Mouse (Mus musculus) stomach, embryonic 14.5 days (tissue): Measurements from ENCODE around the gene Ticam1. TPM values are rescaled to one million over a fixed set of nuclear protein-coding genes. Genes with fewer than 3 reads are reported as not detected.
A peak's percentile ranks its signal among the peaks of the same experiment; 100 is the strongest.

ENCODE experiments used
- ATAC-seq: fragments of 200-750 bp; cut with Nextera tagmentation; 2 replicates; pipeline ENCODE4 v1.8.0; 2017; ENCODE audit warnings: low read depth, moderate TSS enrichment; ENCODE audit not compliant: insufficient number of reproducible peaks, insufficient read depth, low FRiP score
- H3K27ac ChIP-seq: fragments of 300-500 bp; sonication (generic); 2 replicates; pipeline ENCODE4 v1.5.1; 2014; ENCODE audit warnings: mild to moderate bottlenecking, low read length, moderate library complexity, mixed read lengths
- H3K27me3 ChIP-seq: fragments of 300-500 bp; sonication (generic); 2 replicates; pipeline ENCODE4 v1.6.1; 2014; ENCODE audit warnings: low read length, control low read depth, mixed read lengths; ENCODE audit not compliant: control insufficient read depth, insufficient read depth
- H3K36me3 ChIP-seq: fragments of 300-500 bp; sonication (generic); 2 replicates; pipeline ENCODE4 v1.6.1; 2014; ENCODE audit warnings: mild to moderate bottlenecking, control low read depth, low read length, moderate library complexity, mixed read lengths; ENCODE audit not compliant: control insufficient read depth, insufficient read depth
- H3K4me1 ChIP-seq: fragments of 300-500 bp; sonication (generic); 2 replicates; pipeline ENCODE4 v1.6.1; 2014; ENCODE audit warnings: low read length, control low read depth, mixed read lengths; ENCODE audit not compliant: control insufficient read depth, insufficient read depth
- H3K4me2 ChIP-seq: fragments of 300-500 bp; sonication (generic); replicated peaks from 2 replicates; pipeline ENCODE4 v1.6.1; 2014; ENCODE audit warnings: low read depth, low read length, control low read depth
- H3K4me3 ChIP-seq: fragments of 300-500 bp; sonication (generic); 2 replicates; pipeline ENCODE4 v1.5.1; 2014; ENCODE audit warnings: low read depth, low read length, control low read depth
- H3K9ac ChIP-seq: fragments of 300-500 bp; sonication (generic); replicated peaks from 2 replicates; pipeline ENCODE4 v1.6.1; 2014; ENCODE audit warnings: low read depth, mild to moderate bottlenecking, control low read depth, low read length, moderate library complexity, mixed read lengths
- H3K9me3 ChIP-seq: fragments of 300-500 bp; sonication (generic); 2 replicates; pipeline ENCODE4 v1.6.1; 2016; ENCODE audit warnings: low read depth, low read length, control low read depth; ENCODE audit not compliant: control insufficient read depth
- WGBS: fragments of 180-500 bp; shearing (Covaris S2); extraction: QIAGEN DNeasy Blood & Tissue Kit; methylation state at CpG from one replicate; pipeline ENCODE4 v1.1.7; 2014; 5-methylcytosine and 5-hydroxymethylcytosine counted together
- polyA plus RNA-seq: library from polyadenylated mRNA; unstranded; fragments of >200 nt; fragmentation: Nextera tagmentation; extraction: Ambion mirVana; gene quantifications from 2 replicates; pipeline ENCODE4 v1.2.1, GENCODE M21; 2014

The Ticam1 gene
- 7.0 and 8.1 TPM in 2 replicates for polyA plus RNA-seq

DNA sequence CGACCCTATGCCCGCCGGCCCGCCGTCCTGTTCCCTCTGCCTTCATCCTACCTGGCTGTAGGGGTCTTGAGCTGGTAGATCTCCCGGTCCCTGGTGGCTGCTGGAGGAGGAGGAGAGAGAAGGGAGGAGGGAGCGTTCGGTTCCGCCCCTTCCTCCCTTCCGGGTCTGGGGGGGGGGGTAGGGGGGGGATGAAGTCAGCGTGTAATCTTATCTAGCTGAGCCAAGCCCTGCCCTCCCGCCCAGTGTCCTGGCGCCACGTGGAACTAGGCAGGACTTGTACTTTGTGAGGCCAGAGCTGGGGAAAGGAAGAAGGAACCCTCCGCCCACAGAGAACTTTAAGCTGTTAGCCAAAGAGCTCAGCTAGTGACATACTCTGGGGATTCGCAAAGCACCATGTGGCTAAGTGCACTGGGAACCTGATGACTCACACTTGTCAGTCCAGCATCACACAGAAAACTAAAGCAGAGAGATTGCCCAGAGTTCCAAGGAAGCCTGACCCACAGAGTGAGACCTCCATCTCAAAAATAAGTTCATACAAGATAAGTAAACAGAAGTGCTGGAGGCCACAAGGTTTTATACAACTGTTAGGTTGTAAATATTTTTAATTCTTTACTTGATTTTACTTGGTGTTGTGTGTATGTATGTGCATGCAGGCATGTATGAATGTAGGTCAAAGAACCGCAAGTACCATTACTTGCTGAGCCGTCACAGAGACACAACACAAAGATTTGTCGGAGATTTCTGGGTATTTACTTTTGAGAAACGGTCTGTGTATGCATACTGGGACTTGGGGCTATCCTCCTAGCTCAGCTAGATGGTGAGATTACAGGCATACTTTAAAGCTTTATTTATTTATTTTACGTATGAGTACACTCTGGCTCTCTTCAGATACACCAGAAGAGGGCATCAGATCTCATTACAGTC is at the start of gene Ticam1:
TSS of gene Ticam1 (minus strand) at position 144 of the 924 bp plus-strand sequence.
- Histone ChIP-seq H3K4me1 (peaks cover 8% of the 10 kb centered on the region; the same call in 1 of the 2 replicates), H3K27ac (peak within 1 kb of the TSS; percentile 89), H3K9me3 (no peaks in the 10 kb centered on the region), H3K36me3 (peaks cover 27% of the 10 kb centered on the region; the same call in 1 of the 2 replicates), H3K27me3 (no peaks in the 10 kb centered on the region), H3K9ac (peak within 1 kb of the TSS; percentile 49), H3K4me3 (peak within 1 kb of the TSS; percentile 48), H3K4me2 (peak within 1 kb of the TSS; percentile 54)
- peak; percentile 94 for ATAC-seq
- WGBS: 2% methylated on average over 20 of the region's 21 CpGs

DNA sequence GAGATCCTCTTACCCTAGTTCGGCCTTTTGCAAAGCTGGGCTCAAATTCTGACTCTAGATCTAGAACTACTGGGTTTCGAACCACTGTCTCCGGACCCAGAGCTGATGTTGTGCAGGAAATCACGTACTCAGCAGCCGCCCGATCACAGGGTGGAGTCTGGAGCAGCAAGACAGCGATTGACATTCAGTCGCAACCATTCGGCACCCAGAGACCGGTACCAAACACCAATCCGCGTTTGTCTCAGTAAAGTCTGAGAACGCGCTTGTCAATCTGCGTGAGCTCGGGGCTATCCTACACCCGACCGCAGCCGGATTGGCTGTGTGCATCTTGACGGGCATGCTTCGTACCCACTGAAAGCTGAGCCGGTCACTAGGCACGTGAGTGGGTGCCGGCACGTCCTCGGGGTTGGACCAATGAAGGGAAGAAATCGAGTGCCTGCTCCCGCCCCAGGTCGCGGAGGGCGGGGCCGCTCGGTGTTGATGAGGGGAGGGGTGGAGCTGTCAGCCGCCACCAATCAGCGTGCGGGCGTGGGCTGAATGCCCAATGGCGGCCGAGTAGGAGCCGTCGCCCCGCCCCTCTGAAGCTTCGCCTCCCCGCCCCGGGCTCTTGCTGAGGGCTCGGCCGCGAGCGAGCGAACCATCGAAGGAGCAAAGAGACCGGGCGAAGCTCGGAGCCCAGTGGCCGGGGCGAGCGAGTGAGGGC is 49.0 kb upstream of the Ticam1 start, which contains the start of gene Kdm4b:
TSS of gene Kdm4b (plus strand) at position 613 of the 703 bp plus-strand sequence.
- ATAC-seq: peak; percentile 100
- Histone ChIP-seq H3K9me3 (no peaks in the 10 kb centered on the region), H3K4me1 (peaks cover 35% of the 10 kb centered on the region), H3K27me3 (no peaks in the 10 kb centered on the region), H3K36me3 (peaks cover 17% of the 10 kb centered on the region), H3K4me3 (peak within 1 kb of the TSS; percentile 84), H3K9ac (peak within 1 kb of the TSS; percentile 96), H3K27ac (peak within 1 kb of the TSS; percentile 94), H3K4me2 (peak within 1 kb of the TSS; percentile 82)
- WGBS: under 1% methylated on average over 57 of the region's 57 CpGs

DNA sequence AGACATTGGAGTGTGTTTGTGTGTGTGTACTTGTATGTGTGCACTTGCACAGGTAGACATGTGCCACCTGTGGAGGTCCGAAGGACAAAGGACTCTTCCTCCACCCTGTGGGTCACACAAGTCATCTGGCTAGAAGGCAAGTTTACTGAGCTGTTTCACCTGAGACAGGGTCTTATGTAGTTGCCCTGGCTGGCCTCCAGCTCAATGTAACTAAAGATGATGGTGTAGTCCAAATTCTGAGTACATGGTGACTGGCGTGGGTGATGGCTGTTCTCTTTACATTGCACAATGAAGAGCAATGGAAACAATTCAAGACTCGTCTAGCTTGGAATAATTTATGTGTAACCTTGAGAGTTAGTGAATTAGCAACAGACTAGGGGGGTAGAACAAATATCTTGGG is 47.8 kb upstream of the Ticam1 start:
- ATAC-seq: no peak
- H3K9me3 ChIP-seq: no peaks in the 10 kb centered on the region
- H3K4me2 ChIP-seq: no peak overlapping the region
- H3K9ac ChIP-seq: no peak overlapping the region
- no peak overlapping the region for H3K4me3 ChIP-seq
- WGBS: 68% methylated on average over 3 of the region's 3 CpGs
- H3K4me1 ChIP-seq: peaks cover 25% of the 10 kb centered on the region
- no peaks in the 10 kb centered on the region for H3K27me3 ChIP-seq
- no peak overlapping the region for H3K27ac ChIP-seq
- peaks cover 29% of the 10 kb centered on the region for H3K36me3 ChIP-seq

DNA sequence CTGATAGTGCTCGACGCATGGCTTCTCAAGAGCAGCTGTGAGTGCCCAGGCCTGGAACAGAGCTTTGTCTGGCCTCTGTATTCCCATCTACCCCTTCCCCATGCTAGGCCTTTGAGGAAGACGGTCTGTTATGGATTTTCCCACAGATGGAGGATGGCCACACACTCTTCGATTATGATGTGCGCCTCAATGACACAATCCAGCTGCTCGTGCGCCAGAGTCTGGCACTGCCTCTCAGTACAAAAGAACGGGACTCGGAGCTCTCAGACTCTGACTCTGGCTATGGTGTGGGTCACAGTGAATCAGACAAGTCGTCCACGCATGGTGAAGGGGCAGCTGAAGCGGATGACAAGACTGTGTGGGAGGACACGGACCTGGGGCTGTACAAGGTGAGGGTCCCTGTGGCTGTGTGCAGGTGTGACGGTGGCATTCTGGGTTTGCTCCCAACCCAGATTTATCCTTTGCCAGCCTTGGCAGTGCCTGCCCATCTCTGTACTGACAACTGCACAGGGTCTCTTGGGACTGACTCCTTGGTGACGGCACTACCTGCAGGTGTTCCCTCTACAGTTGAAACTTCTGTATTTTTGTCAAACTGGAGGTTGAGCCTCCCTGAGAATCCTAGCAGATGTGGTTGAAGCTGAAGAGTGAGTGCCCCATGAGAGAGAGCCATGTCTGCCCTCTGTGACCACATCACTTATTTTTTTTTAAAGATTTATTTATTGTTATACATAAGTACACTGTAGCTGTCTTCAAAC is 32.8 kb upstream of the Ticam1 start:
- Histone ChIP-seq H3K9ac (no peak overlapping the region), H3K4me1 (peaks cover 28% of the 10 kb centered on the region), H3K4me2 (no peak overlapping the region), H3K27ac (no peak overlapping the region), H3K9me3 (no peaks in the 10 kb centered on the region), H3K27me3 (no peaks in the 10 kb centered on the region), H3K4me3 (no peak overlapping the region), H3K36me3 (peaks cover 53% of the 10 kb centered on the region)
- no peak for ATAC-seq
- 75% methylated on average over 15 of the region's 15 CpGs for WGBS

DNA sequence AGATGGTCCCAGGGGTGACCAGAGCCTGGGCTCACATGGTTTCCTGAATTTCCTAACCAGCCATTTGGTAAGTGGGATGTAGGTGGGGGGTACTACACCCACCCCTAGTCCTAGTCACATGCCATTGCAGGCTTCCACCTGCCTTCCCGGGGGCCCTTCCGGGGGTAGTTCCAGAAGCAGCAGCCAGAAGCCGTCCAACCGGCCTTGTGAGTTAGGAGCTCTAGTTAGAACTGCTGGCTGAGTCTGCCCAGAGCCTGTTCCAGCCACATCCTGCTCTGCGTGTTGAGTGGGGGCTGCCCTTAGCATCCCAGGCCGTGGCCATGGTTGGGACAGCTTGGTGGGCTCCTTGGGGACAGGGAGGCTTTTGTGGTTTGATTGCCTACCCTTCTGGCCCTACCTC is 31.5 kb upstream of the Ticam1 start:
- no peak overlapping the region; the same call in 1 of the 2 replicates for H3K4me2 ChIP-seq
- H3K4me3 ChIP-seq: no peak overlapping the region
- H3K9me3 ChIP-seq: no peaks in the 10 kb centered on the region
- ATAC-seq: no peak
- peaks cover 28% of the 10 kb centered on the region for H3K4me1 ChIP-seq
- no peak overlapping the region for H3K9ac ChIP-seq
- peak overlapping the region; percentile 66; the same call in 1 of the 2 replicates for H3K27ac ChIP-seq
- peaks cover 47% of the 10 kb centered on the region for H3K36me3 ChIP-seq
- WGBS: 53% methylated on average over 6 of the region's 6 CpGs
- H3K27me3 ChIP-seq: no peaks in the 10 kb centered on the region

DNA sequence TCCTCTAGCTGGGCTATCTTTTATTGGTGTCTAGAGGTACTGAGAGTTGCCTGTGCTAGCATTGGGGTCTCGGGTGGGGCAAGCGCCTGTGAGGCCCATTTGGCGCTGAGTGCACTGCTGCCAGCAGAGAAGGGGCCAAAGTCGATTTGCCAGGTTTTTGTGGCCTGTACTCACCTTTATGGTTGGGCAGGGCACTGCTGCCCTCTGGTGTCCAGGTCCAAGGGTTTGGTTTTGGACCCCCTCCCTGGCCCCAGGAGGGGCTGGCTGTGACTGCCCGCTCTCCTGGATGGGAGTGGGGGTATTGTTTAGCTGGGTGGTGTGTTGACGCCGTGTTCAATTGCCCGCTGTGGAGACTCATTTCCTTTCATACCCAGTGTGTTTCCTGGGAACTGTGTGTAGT is 29.2 kb upstream of the Ticam1 start:
- Histone ChIP-seq H3K4me1 (peaks cover 34% of the 10 kb centered on the region), H3K27me3 (no peaks in the 10 kb centered on the region), H3K4me3 (peak overlapping the region; percentile 76; the same call in 1 of the 2 replicates), H3K9ac (no peak overlapping the region), H3K36me3 (peaks cover 31% of the 10 kb centered on the region), H3K4me2 (peak overlapping the region; percentile 98), H3K9me3 (no peaks in the 10 kb centered on the region), H3K27ac (no peak overlapping the region)
- WGBS: 57% methylated on average over 8 of the region's 8 CpGs
- ATAC-seq: no peak

DNA sequence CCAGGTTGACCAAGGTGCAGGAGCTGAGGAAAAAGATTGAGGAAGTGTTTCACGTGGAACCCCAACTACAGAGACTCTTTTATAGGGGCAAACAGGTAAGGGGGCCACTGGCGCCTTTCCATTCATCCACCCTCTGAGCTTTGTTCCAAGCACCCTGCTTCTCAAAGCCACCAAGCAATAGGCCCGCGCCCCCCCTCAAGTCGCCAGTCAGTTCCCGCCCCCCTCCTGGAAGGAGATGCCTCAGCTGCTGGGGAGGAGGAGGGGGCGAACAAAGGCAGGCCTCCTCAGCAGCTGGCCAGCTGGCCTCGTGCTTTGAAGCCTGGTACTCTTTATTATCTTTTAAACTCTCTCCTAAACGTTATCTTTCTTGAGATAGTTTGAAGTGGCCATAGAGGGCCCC is 28.6 kb upstream of the Ticam1 start:
- 19% methylated on average over 9 of the region's 9 CpGs for WGBS
- Histone ChIP-seq H3K4me1 (peaks cover 34% of the 10 kb centered on the region), H3K36me3 (peaks cover 25% of the 10 kb centered on the region), H3K9ac (peak overlapping the region; percentile 78), H3K9me3 (no peaks in the 10 kb centered on the region), H3K4me2 (peak overlapping the region; percentile 98), H3K27ac (no peak overlapping the region), H3K4me3 (peak overlapping the region; percentile 76), H3K27me3 (no peaks in the 10 kb centered on the region)
- no peak for ATAC-seq

DNA sequence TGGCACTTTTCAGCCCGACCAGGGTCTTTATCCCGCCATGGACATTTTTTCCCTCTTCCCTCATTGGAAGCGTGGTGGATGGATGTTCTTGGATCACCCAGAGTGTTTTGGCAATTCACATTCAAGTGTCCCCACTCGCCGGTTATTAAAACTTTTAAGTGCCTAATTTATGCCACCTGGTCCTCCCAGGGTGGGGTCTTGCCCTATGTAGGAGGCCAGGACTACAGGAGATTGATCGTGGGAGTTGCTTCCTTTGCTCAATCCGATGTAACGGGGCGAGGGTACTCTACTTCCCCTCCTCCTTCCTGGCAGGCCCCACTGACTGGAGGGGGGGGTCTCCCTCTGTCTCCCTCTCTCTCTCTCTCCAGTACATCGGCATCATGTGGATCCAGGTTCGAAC is 28.1 kb upstream of the Ticam1 start:
- Histone ChIP-seq H3K9me3 (no peaks in the 10 kb centered on the region), H3K9ac (peak overlapping the region; percentile 78), H3K36me3 (peaks cover 20% of the 10 kb centered on the region), H3K27ac (no peak overlapping the region), H3K4me2 (peak overlapping the region; percentile 98), H3K4me3 (peak overlapping the region; percentile 76), H3K4me1 (peaks cover 34% of the 10 kb centered on the region), H3K27me3 (no peaks in the 10 kb centered on the region)
- 10% methylated on average over 11 of the region's 11 CpGs for WGBS
- ATAC-seq: no peak
